11 mouse cellular contexts compared by ENCODE assay signal in the genomic region with DNA sequence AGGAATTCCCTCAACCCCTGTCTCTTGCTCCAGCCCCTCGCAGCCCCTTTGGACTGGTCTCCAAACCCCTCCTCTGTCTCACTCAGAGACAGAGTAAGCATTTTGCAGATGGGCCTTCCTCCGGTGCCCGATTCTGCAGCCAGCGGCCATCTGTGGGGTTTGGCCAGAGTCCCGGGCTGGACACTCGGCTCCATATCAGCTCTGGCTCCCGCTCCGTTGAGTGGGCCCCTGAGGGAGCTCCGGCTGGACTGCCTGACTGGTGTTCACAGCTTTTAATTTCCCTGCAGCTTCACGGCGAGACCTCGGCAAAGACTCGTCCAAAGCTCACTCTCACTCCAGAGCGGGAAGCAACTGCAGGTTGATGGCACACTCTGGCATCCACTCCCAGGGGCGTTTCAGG. TPM values are rescaled to one million over a fixed set of nuclear protein-coding genes. Genes with fewer than 3 reads are reported as not detected.
DNase-seq lines count a peak whose midpoint lies in the region; ATAC-seq and TF ChIP-seq lines count a peak whose summit lies in the region.
"Had no signal": no experiment of that assay in that cellular context is flagged by ENCODE, and none has a peak within 500 bp of the region (broad histone marks: within the 10 kb centered on the region; RNA-seq: fewer than 3 reads in every experiment).

No protein-coding gene starts in this region.

- TF ChIP-seq CTCF in kidney, adult 2 months (conservative IDR thresholded peaks at IDR 0.05; ENCODE audit: insufficient read depth, insufficient read length, low read depth, low read length) = no peak

- peak; percentile 41 for DNase-seq in layer of hippocampus, adult 9-11 months
- no peak for DNase-seq in layer of hippocampus, adult 9-10 months (ENCODE audit: low spot score)
- DNase-seq in Muller cell, postnatal 12 days (ENCODE audit: inconsistent ontology term) = peak; percentile 82
- DNase-seq in cerebellum, adult 11 months = peak; percentile 66
- peak; percentile 35 for DNase-seq in heart, adult 8-10 months (ENCODE audit: low spot score)
- DNase-seq in MN1 (ENCODE audit: low spot score) = no peak
- no peak for DNase-seq in kidney, adult 2 months
- DNase-seq: liver, embryonic 13.5 days had no signal

- no peak overlapping the region for H3K27ac ChIP-seq in kidney, adult 2 months (ENCODE audit: insufficient read depth, low read depth, low read length)
- H3K27ac ChIP-seq: kidney, postnatal 0 days; liver, embryonic 13.5 days had no signal

- no peaks in the 10 kb centered on the region for H3K27me3 ChIP-seq in kidney, adult 2 months (replicated peaks; ENCODE audit: control insufficient read depth, insufficient read depth, low read length)

- no peak for TF ChIP-seq POLR2A in kidney, adult 2 months (IDR thresholded peaks at IDR 0.05; ENCODE audit: low read depth, low read length)

- H3K4me3 ChIP-seq in kidney, adult 2 months (ENCODE audit: insufficient read depth, low read depth, low read length) = no peak overlapping the region
- H3K4me3 ChIP-seq: liver, embryonic 13.5 days had no signal

- H3K4me1 ChIP-seq in kidney, adult 2 months (ENCODE audit: control insufficient read depth, insufficient read depth, low read length) = no peaks in the 10 kb centered on the region
- H3K4me1 ChIP-seq: liver, embryonic 13.5 days had no signal

- no peak for ATAC-seq in CD4-positive, CD25-positive, alpha-beta regulatory T cell, adult 4 months

- WGBS in kidney, adult 2 months = 64% methylated on average over 15 of the region's 15 CpGs

- H3K36me3 ChIP-seq in kidney, adult 2 months (ENCODE audit: control insufficient read depth, insufficient read depth, low read length) = no peaks in the 10 kb centered on the region
- H3K36me3 ChIP-seq: liver, embryonic 13.5 days had no signal

RNA-seq across cellular contexts. Expression of gene Slc6a1, which starts 10.2 kb away (rescaled TPM):
- under 1 TPM in 3 of 4 experiments, not detected in 1; 0.06 to 0.12 (median 0.11) TPM for total RNA-seq in heart, adult 8-10 months (2022)
- polyA plus RNA-seq in CD4-positive, CD25-positive, alpha-beta regulatory T cell, adult 4 months (2017; shearing (Covaris generic)) = under 1 TPM in 1 of 2 experiments, not detected in 1; 0.12 TPM
- polyA plus RNA-seq in kidney, adult 2 months (2012; rRNA removed) = 0.03 and 0.19 TPM in 2 replicates
- total RNA-seq: MEL had no signal

Comparison
In these comparisons a context has a peak if more than half of its experiments do, and no peak if none do; other contexts are left out.
1. DNase-seq: peak in layer of hippocampus, adult 9-11 months (single experiment), Muller cell, postnatal 12 days (single experiment), cerebellum, adult 11 months (single experiment) and heart, adult 8-10 months (single experiment); none in layer of hippocampus, adult 9-10 months (single experiment), MN1 (single experiment) and kidney, adult 2 months (single experiment).